Mouse (Mus musculus) thymus, adult 2 months (tissue): ENCODE data around the gene Zfp111. TPM values are rescaled to one million over a fixed set of nuclear protein-coding genes. Genes with fewer than 3 reads are reported as not detected.

Experiments
- DNase-seq: peaks from one replicate; pipeline ENCODE4 v3.0.0; 2021
- H3K27ac ChIP-seq: fragments of 200-500 bp; 2 replicates; pipeline ENCODE4 v1.5.1; 2012; ENCODE audit warnings: low read length, control low read depth; ENCODE audit not compliant: control insufficient read depth, insufficient read depth
- H3K27me3 ChIP-seq: fragments of 200-500 bp; 2 replicates; pipeline ENCODE4 v1.6.1; 2012; ENCODE audit warnings: mild to moderate bottlenecking, low read length, moderate library complexity, mixed read lengths; ENCODE audit not compliant: control insufficient read depth, insufficient read depth
- H3K36me3 ChIP-seq: fragments of 200-500 bp; 2 replicates; pipeline ENCODE4 v1.6.1; 2012; ENCODE audit warnings: mild to moderate bottlenecking, low read length, moderate library complexity; ENCODE audit not compliant: control insufficient read depth, insufficient read depth
- H3K4me1 ChIP-seq: fragments of 200-500 bp; replicated peaks from 2 replicates; pipeline ENCODE4 v1.6.1; 2012; ENCODE audit warnings: low read length; ENCODE audit not compliant: control insufficient read depth, insufficient read depth
- H3K4me3 ChIP-seq: fragments of 200-500 bp; 2 replicates; pipeline ENCODE4 v1.5.1; 2012; ENCODE audit warnings: mild to moderate bottlenecking, low read length, control low read depth, moderate library complexity; ENCODE audit not compliant: control insufficient read depth, insufficient read depth
- CTCF ChIP-seq: fragments of 200-500 bp; IDR thresholded peaks from 2 replicates; pipeline ENCODE4 v1.5.1; 2012; ENCODE audit warnings: mild to moderate bottlenecking, control low read depth, low read length, moderate library complexity, borderline replicate concordance; ENCODE audit not compliant: control insufficient read depth, poor library complexity, insufficient read depth; ENCODE audit errors: extremely low read depth
- POLR2A ChIP-seq: fragments of 200-500 bp; IDR thresholded peaks from 2 replicates; pipeline ENCODE4 v1.6.1; 2012; ENCODE audit warnings: mild to moderate bottlenecking, low read length, control low read depth, moderate library complexity; ENCODE audit not compliant: control insufficient read depth, poor library complexity, insufficient read depth; ENCODE audit errors: extremely low read depth
- WGBS: fragments of 180-500 bp; shearing (Covaris S2); methylation state at CpG from one replicate; pipeline ENCODE4 v1.1.7; 2018; 5-methylcytosine and 5-hydroxymethylcytosine counted together
- polyA plus RNA-seq: library from polyadenylated mRNA; depleted of rRNA; stranded (reverse); fragments of >200 nt; gene quantifications from 2 replicates; pipeline ENCODE4 v1.2.3, GENCODE M21; 2012; rRNA removed

The Zfp111 gene
- polyA plus RNA-seq = 0.89 and 1.1 TPM in 2 replicates

DNA sequence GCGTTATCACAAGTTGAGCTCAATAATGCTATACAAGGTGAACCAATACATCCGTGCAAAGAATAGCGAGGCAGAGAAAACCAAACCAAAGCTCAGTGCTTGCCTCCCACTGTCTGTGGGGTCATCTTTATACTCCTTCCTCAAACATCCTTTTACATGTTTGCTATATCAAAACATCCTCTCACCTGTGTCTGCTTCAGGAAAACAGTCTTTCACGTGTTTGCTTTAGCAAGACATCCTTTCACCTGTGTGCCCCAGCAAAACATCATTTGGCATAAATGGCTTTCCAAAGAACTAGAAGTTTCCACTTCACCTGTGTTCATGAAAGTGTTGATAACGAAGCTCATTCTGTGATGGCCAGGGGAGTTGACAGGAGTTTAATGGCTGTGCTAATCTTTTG is at the start of gene Zfp111:
Gene Zfp111, minus strand, starts transcription at position 101 of the 400 bp plus-strand sequence.
- no peak for TF ChIP-seq CTCF
- H3K4me3 ChIP-seq = no peak within 1 kb of the TSS

GRCm38 (mm10) chr7:24260000-24260312 is 48.7 kb upstream of the Zfp111 start:
- no peak for TF ChIP-seq POLR2A
- no peak for TF ChIP-seq CTCF
- H3K4me3 ChIP-seq = no peak overlapping the region

More for the DNA sequence above, at the start of gene Zfp111:
- WGBS = 89% methylated on average over 5 of the region's 5 CpGs
- no peak for DNase-seq
- Histone ChIP-seq H3K27ac (no peak within 1 kb of the TSS), H3K27me3 (no peaks in the 10 kb centered on the region), H3K36me3 (no peaks in the 10 kb centered on the region), H3K4me1 (no peaks in the 10 kb centered on the region)

GRCm38 (mm10) chr7:24259306-24259999 is 48.2 kb upstream of the Zfp111 start:
- Histone ChIP-seq H3K4me3 (no peak overlapping the region), H3K4me1 (peaks cover 7% of the 10 kb centered on the region), H3K27ac (no peak overlapping the region), H3K27me3 (no peaks in the 10 kb centered on the region), H3K36me3 (no peaks in the 10 kb centered on the region)
- no peak for TF ChIP-seq CTCF
- TF ChIP-seq POLR2A = no peak
- DNase-seq = no peak
- WGBS = 97% methylated on average over 13 of the region's 13 CpGs

More at GRCm38 (mm10) chr7:24260000-24260312, 48.7 kb upstream of the Zfp111 start:
- DNase-seq = no peak
- H3K4me1 ChIP-seq = peaks cover 2% of the 10 kb centered on the region; the same call in 1 of the 2 replicates
- no peak overlapping the region for H3K27ac ChIP-seq
- no peaks in the 10 kb centered on the region for H3K27me3 ChIP-seq
- H3K36me3 ChIP-seq = no peaks in the 10 kb centered on the region
- WGBS = 95% methylated on average over 4 of the region's 4 CpGs

DNA sequence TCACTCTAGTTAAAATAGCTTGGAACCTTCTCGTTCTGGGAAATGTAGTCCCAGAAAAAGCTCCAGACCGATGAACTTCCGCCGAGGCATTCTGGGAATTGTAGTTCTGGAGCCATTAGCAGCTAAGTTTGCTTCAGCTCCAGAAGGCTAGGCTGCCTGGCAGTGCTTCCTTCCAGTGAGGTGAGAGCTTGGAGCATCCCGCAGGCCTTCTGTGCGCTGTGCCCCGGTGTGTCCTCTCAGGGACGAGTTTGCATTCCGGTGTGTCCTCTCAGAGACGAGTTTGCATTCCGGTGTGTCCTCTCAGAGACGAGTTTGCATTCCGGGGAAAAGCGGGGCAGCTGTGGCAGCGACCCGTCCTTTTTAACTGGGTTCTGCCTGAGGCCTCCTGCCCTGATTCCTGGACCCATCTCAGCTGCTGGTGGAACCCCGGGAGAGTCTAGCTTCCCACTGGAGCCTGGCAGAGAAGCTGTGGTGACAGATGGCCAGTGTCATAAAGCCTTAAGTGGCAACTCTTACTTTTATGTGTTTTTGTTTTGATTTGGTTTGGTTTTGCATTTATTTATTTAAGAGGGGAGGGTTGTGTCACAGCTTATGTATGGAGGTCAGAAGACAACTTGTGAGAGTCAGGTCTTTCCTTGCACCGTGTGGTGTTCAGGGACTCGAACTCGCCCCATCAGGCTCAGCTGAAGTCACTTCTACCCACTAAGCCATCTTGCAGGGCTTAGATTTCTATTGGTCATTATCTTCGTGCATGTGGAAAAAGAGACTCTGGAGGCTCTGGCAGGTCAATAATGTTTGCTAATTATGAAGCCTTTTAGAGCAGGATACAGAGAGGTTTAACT is 43.6 kb upstream of the Zfp111 start, which contains the start of gene Zfp108:
Gene Zfp108, plus strand, starts transcription at position 162 of the 842 bp plus-strand sequence.
- Histone ChIP-seq H3K27ac (no peak within 1 kb of the TSS), H3K4me3 (peak within 1 kb of the TSS; percentile 40), H3K36me3 (no peaks in the 10 kb centered on the region), H3K4me1 (peaks cover 7% of the 10 kb centered on the region), H3K27me3 (no peaks in the 10 kb centered on the region)
- WGBS = 25% methylated on average over 21 of the region's 21 CpGs
- TF ChIP-seq CTCF = no peak
- TF ChIP-seq POLR2A = no peak
- peak; percentile 56 for DNase-seq

DNA sequence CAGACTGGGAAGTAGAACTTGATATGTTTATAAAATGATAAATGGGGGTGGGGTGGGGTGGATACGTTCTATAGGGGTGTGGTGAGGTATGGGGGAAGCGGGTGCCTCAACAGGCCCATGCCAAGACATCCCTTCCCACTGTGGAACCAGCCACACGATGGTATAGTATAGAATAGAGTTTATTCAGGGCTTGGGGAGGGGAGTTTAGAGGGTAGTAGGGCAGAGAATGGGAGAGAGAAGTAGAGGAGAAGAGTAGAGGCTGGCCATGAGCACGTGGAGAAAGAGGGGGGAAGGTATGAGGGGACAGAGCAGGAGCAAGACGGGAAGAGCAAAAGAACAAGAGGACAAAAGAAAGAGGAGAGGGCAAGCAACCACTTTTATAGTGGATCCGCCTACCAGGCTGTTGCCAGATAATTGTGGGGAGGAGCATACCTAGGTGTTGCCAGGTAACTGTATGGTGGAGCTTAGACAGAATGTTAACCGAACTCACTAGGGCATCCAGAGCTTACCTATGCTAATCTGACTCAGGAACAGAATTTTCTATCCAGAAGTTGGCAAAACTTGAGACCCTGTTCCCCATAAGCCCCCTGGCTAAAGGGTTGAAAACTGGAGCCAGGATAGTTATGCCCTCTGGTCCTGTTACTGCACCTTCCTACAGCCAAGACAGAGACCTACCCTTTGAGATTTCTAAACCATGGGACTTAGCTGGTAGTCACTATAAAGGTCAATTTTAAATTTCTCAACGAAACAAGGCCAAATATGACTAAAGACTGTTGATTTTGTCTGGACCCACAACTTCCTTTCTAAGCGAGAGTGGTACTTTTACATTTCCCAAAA is 42.8 kb upstream of the Zfp111 start:
- H3K27ac ChIP-seq = no peak overlapping the region
- TF ChIP-seq CTCF = no peak
- TF ChIP-seq POLR2A = no peak
- H3K4me3 ChIP-seq = no peak overlapping the region
- H3K4me1 ChIP-seq = peaks cover 7% of the 10 kb centered on the region
- no peaks in the 10 kb centered on the region for H3K27me3 ChIP-seq
- no peak for DNase-seq
- WGBS = 76% methylated on average over 9 of the region's 9 CpGs
- H3K36me3 ChIP-seq = no peaks in the 10 kb centered on the region

DNA sequence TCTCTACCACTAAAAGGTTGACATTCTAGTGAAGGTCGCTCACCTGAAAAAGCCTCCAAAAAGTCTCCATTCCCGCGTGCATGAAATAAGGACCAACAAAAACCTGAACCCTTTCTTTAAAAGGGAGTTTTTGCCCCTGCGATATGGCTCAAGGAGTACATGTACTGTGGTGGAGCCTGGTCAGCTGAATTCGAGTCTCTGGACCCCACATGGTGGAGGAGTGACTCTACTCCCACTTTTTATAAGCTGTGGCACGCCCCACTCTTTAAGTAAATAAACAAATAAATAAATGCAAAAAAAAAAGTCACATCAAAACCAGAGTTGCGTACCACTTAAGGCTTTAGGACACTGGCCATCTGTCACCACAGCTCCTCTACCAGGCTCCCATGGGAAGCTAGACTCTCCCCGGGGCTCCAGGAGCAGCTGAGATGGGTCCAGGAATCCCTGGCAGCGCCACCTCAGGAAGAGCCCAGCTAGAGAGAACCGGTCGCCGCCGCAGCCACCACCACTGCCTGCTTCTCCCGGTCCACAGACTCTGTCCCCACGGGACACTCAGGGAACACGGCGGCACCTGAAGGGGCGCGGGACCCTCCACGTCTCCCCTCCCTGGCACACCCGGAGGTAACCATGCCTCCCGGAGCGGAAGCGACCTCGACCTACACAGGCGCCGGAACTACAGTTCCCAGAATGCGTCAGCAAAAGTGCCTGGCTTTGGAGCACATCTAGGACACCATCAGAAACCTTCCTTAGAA is 26.0 kb upstream of the Zfp111 start, which contains the start of gene Zfp109:
Gene Zfp109, minus strand, starts transcription at position 521 of the 752 bp plus-strand sequence.
- WGBS = 10% methylated on average over 28 of the region's 28 CpGs
- Histone ChIP-seq H3K27ac (no peak within 1 kb of the TSS), H3K27me3 (no peaks in the 10 kb centered on the region), H3K36me3 (no peaks in the 10 kb centered on the region), H3K4me1 (peaks cover 8% of the 10 kb centered on the region), H3K4me3 (peak within 1 kb of the TSS; percentile 98)
- peak; percentile 63 for DNase-seq
- TF ChIP-seq CTCF (no peak), POLR2A (0 out of 2 replicates have a peak, but pooled peaks have one; percentile 21)
